37 mouse cellular contexts compared by ENCODE assay signal in genomic region chr14:57791171-57791570, GRCm38 (mm10). TPM values are rescaled to one million over a fixed set of nuclear protein-coding genes. Genes with fewer than 3 reads are reported as not detected.
A peak's percentile ranks its signal among the peaks of the same experiment; 100 is the strongest.
DNase-seq lines count a peak whose midpoint lies in the region; ATAC-seq and TF ChIP-seq lines count a peak whose summit lies in the region.
"Had no signal": no experiment of that assay in that cellular context is flagged by ENCODE, and none has a peak within 500 bp of the region (broad histone marks: within the 10 kb centered on the region; RNA-seq: fewer than 3 reads in every experiment).

No protein-coding gene starts in this region.

- DNase-seq in midbrain, embryonic 11.5 days (ENCODE audit: low spot score, missing footprints), result peak; percentile 14
- no peak for DNase-seq in midbrain, embryonic 14.5 days
- DNase-seq in Muller cell, postnatal 12 days (ENCODE audit: inconsistent ontology term), result peak; percentile 60
- no peak for DNase-seq in left cerebral cortex, postnatal 10 days (ENCODE audit: extremely low spot score in 1 of 2, low spot score in 2 of 2)
- DNase-seq in layer of hippocampus, adult 9-10 months (ENCODE audit: low spot score), result no peak
- DNase-seq: adrenal gland, adult 2 months; adrenal gland, postnatal 14 days; cerebellum, adult 11 months; cerebellum, adult 2 months; cerebellum, adult 9-11 months; cerebellum, postnatal 25 days; gastrocnemius, postnatal 10 days; gastrocnemius, postnatal 36 days; heart, adult 18-20 months; heart, postnatal 14 days; heart, postnatal 4 days; kidney, adult 18-20 months had no signal

- no peak overlapping the region for H3K4me3 ChIP-seq in midbrain, embryonic 11.5 days (ENCODE audit: low read depth, low read length)
- H3K4me3 ChIP-seq in midbrain, embryonic 14.5 days (replicated peaks; ENCODE audit: low read depth, low read length), result no peak overlapping the region
- no peak overlapping the region for H3K4me3 ChIP-seq in embryonic fibroblast, embryonic 13.5 days (ENCODE audit: insufficient read depth, low read length)
- H3K4me3 ChIP-seq: embryonic facial prominence, embryonic 13.5 days; forebrain, embryonic 10.5 days; forebrain, embryonic 13.5 days; heart, embryonic 10.5 days; heart, embryonic 13.5 days had no signal

- intact Hi-C loops in left cerebral cortex, postnatal 10 days (cut with DNase I), result no loop called here

- no peak overlapping the region for H3K27ac ChIP-seq in midbrain, embryonic 11.5 days (ENCODE audit: low read depth, low read length)
- no peak overlapping the region for H3K27ac ChIP-seq in midbrain, embryonic 14.5 days (replicated peaks; ENCODE audit: low read depth, low read length)
- peak overlapping the region; percentile 47; the same call in 1 of the 2 replicates for H3K27ac ChIP-seq in embryonic fibroblast, embryonic 13.5 days (ENCODE audit: insufficient read depth, low read length)
- H3K27ac ChIP-seq: embryonic facial prominence, embryonic 13.5 days; forebrain, embryonic 10.5 days; forebrain, embryonic 13.5 days; heart, embryonic 10.5 days; heart, embryonic 13.5 days; hindbrain, embryonic 14.5 days; hindbrain, postnatal 0 days had no signal

- no peak for TF ChIP-seq POLR2A in embryonic fibroblast, embryonic 13.5 days (IDR thresholded peaks at IDR 0.05; ENCODE audit: low read depth, low read length)

- H3K4me1 ChIP-seq in midbrain, embryonic 11.5 days (ENCODE audit: control insufficient read depth, insufficient read depth, low read length), result no peaks in the 10 kb centered on the region
- H3K4me1 ChIP-seq in midbrain, embryonic 14.5 days (ENCODE audit: control insufficient read depth, insufficient read depth, low read length), result no peaks in the 10 kb centered on the region
- H3K4me1 ChIP-seq in embryonic fibroblast, embryonic 13.5 days (ENCODE audit: control insufficient read depth, insufficient read depth, low read length), result no peaks in the 10 kb centered on the region
- H3K4me1 ChIP-seq: embryonic facial prominence, embryonic 13.5 days; forebrain, embryonic 10.5 days; forebrain, embryonic 13.5 days; heart, embryonic 10.5 days had no signal

- no peaks in the 10 kb centered on the region for H3K27me3 ChIP-seq in midbrain, embryonic 11.5 days (ENCODE audit: control insufficient read depth, insufficient read depth, low read length)
- no peaks in the 10 kb centered on the region for H3K27me3 ChIP-seq in midbrain, embryonic 14.5 days (ENCODE audit: control insufficient read depth, insufficient read depth, low read length)
- H3K27me3 ChIP-seq: embryonic facial prominence, embryonic 13.5 days; forebrain, embryonic 13.5 days; heart, embryonic 13.5 days; Patski had no signal

- no peak for ATAC-seq in midbrain, embryonic 11.5 days (ENCODE audit: low FRiP score)
- ATAC-seq in midbrain, embryonic 14.5 days (ENCODE audit: low FRiP score, low TSS enrichment), result no peak
- no peak for ATAC-seq in monocyte, adult 5-6 weeks (replicated peaks; ENCODE audit: insufficient number of reproducible peaks, low FRiP score, low TSS enrichment, poor library complexity, severe bottlenecking)
- ATAC-seq: CD4-positive, CD25-positive, alpha-beta regulatory T cell, adult 4 months; forebrain, embryonic 13.5 days; forebrain, embryonic 16.5 days; hindbrain, postnatal 0 days; inflammation-experienced regulatory T-cells, adult 6 months; intestine, embryonic 16.5 days; Patski had no signal

- H3K9me3 ChIP-seq in midbrain, embryonic 11.5 days (ENCODE audit: control insufficient read depth, low read length), result no peaks in the 10 kb centered on the region
- H3K9me3 ChIP-seq in midbrain, embryonic 14.5 days (ENCODE audit: control insufficient read depth, low read length), result no peaks in the 10 kb centered on the region
- H3K9me3 ChIP-seq: embryonic facial prominence, embryonic 13.5 days; forebrain, embryonic 10.5 days; forebrain, embryonic 13.5 days; heart, embryonic 10.5 days; heart, embryonic 13.5 days had no signal

- 76% methylated on average over 4 of the region's 4 CpGs for WGBS in midbrain, embryonic 11.5 days
- WGBS in midbrain, embryonic 14.5 days, result 86% methylated on average over 4 of the region's 4 CpGs

- H3K9ac ChIP-seq in midbrain, embryonic 11.5 days (ENCODE audit: low read length), result no peak overlapping the region
- no peak overlapping the region for H3K9ac ChIP-seq in midbrain, embryonic 14.5 days (replicated peaks; ENCODE audit: low read length)
- H3K9ac ChIP-seq: embryonic facial prominence, embryonic 13.5 days; forebrain, embryonic 13.5 days; heart, embryonic 13.5 days; hindbrain, embryonic 14.5 days had no signal

- no peak for TF ChIP-seq CTCF in embryonic fibroblast, embryonic 13.5 days (IDR thresholded peaks at IDR 0.05; ENCODE audit: borderline replicate concordance, insufficient read depth, low read length)

- H3K4me2 ChIP-seq in midbrain, embryonic 11.5 days, result no peak overlapping the region
- no peak overlapping the region for H3K4me2 ChIP-seq in midbrain, embryonic 14.5 days (ENCODE audit: low read length)
- H3K4me2 ChIP-seq: embryonic facial prominence, embryonic 13.5 days; forebrain, embryonic 13.5 days; heart, embryonic 13.5 days; hindbrain, embryonic 14.5 days had no signal

- H3K36me3 ChIP-seq in midbrain, embryonic 11.5 days (ENCODE audit: control insufficient read depth, insufficient read depth, low read length), result no peaks in the 10 kb centered on the region
- no peaks in the 10 kb centered on the region for H3K36me3 ChIP-seq in midbrain, embryonic 14.5 days (ENCODE audit: control insufficient read depth, insufficient read depth, low read length)
- H3K36me3 ChIP-seq: embryonic facial prominence, embryonic 13.5 days; forebrain, embryonic 10.5 days; heart, embryonic 10.5 days; heart, embryonic 13.5 days had no signal

RNA-seq across cellular contexts. Expression of gene Sap18, which starts 6.8 kb away (rescaled TPM):
- 23.6 and 27.9 TPM in 2 replicates for polyA plus RNA-seq in midbrain, embryonic 11.5 days (2014; fragmentation: Nextera tagmentation; extraction: Ambion mirVana)
- 35.6 and 47.9 TPM in 2 replicates for polyA plus RNA-seq in midbrain, embryonic 14.5 days (2014; fragmentation: Nextera tagmentation; extraction: Ambion mirVana)
- polyA plus RNA-seq in embryonic fibroblast, embryonic 13.5 days (2011; ENCODE audit: insufficient read length, low read depth, missing spikeins), result 18.7 and 57.7 TPM in 2 replicates
- total RNA-seq in left cerebral cortex, postnatal 10 days (2021), result 10 to 100 TPM; 33.2 to 69.0 TPM
- 24.4 to 33.4 TPM (median 31.7 TPM) in 3 replicates for total RNA-seq in monocyte, adult 5-6 weeks (2017)

RNA-seq across cellular contexts. Expression of gene Lats2, which starts 33.0 kb away (rescaled TPM):
- polyA plus RNA-seq in midbrain, embryonic 11.5 days (2014; fragmentation: Nextera tagmentation; extraction: Ambion mirVana), result 10.7 and 11.2 TPM in 2 replicates
- 5.4 and 7.1 TPM in 2 replicates for polyA plus RNA-seq in midbrain, embryonic 14.5 days (2014; fragmentation: Nextera tagmentation; extraction: Ambion mirVana)
- 50.8 and 52.7 TPM in 2 replicates for polyA plus RNA-seq in embryonic fibroblast, embryonic 13.5 days (2011; ENCODE audit: insufficient read length, low read depth, missing spikeins)
- 10 to 100 TPM in 1 of 2 experiments, 1 to 10 TPM in 1; 9.6 to 14.4 TPM for total RNA-seq in left cerebral cortex, postnatal 10 days (2021)
- total RNA-seq in monocyte, adult 5-6 weeks (2017), result 68.5 to 76.5 TPM (median 75.4 TPM) in 3 replicates

RNA-seq across cellular contexts. Expression of gene Ska3, which starts 34.8 kb away (rescaled TPM):
- 43.0 and 47.1 TPM in 2 replicates for polyA plus RNA-seq in midbrain, embryonic 11.5 days (2014; fragmentation: Nextera tagmentation; extraction: Ambion mirVana)
- polyA plus RNA-seq in midbrain, embryonic 14.5 days (2014; fragmentation: Nextera tagmentation; extraction: Ambion mirVana), result 4.8 and 8.6 TPM in 2 replicates
- 12.1 and 18.5 TPM in 2 replicates for polyA plus RNA-seq in embryonic fibroblast, embryonic 13.5 days (2011; ENCODE audit: insufficient read length, low read depth, missing spikeins)
- total RNA-seq in left cerebral cortex, postnatal 10 days (2021), result 1 to 10 TPM; 1.8 to 2.1 TPM
- total RNA-seq in monocyte, adult 5-6 weeks (2017), result 0.53 to 4.5 TPM (median 0.97 TPM) in 3 replicates
- total RNA-seq: gastrocnemius, adult 18-20 months had no signal

RNA-seq across cellular contexts. Expression of gene Mrpl57, which starts 34.9 kb away (rescaled TPM):
- 129 and 136 TPM in 2 replicates for polyA plus RNA-seq in midbrain, embryonic 11.5 days (2014; fragmentation: Nextera tagmentation; extraction: Ambion mirVana)
- polyA plus RNA-seq in midbrain, embryonic 14.5 days (2014; fragmentation: Nextera tagmentation; extraction: Ambion mirVana), result 143 and 156 TPM in 2 replicates
- polyA plus RNA-seq in embryonic fibroblast, embryonic 13.5 days (2011; ENCODE audit: insufficient read length, low read depth, missing spikeins), result 47.5 and 52.0 TPM in 2 replicates
- 10 to 100 TPM; 80.9 to 86.9 TPM for total RNA-seq in left cerebral cortex, postnatal 10 days (2021)
- 28.3 to 83.7 TPM (median 43.6 TPM) in 3 replicates for total RNA-seq in monocyte, adult 5-6 weeks (2017)

RNA-seq across cellular contexts. Expression of gene Gm49361, which starts 45.3 kb away (rescaled TPM):
- not detected in 2 replicates for polyA plus RNA-seq in midbrain, embryonic 11.5 days (2014; fragmentation: Nextera tagmentation; extraction: Ambion mirVana)
- polyA plus RNA-seq in midbrain, embryonic 14.5 days (2014; fragmentation: Nextera tagmentation; extraction: Ambion mirVana), result not detected in 2 replicates
- polyA plus RNA-seq in embryonic fibroblast, embryonic 13.5 days (2011; ENCODE audit: insufficient read length, low read depth, missing spikeins), result 0.27 TPM in 1 of 2 replicates, not detected in the other
- under 1 TPM in 1 of 2 experiments, not detected in 1; 0.65 TPM for total RNA-seq in left cerebral cortex, postnatal 10 days (2021)
- total RNA-seq in monocyte, adult 5-6 weeks (2017), result 0.58 TPM in 1 of 3 replicates, not detected in the others
- total RNA-seq: common myeloid progenitor, adult 5-6 weeks; gastrocnemius, postnatal 10 days; MEL had no signal
- polyA plus RNA-seq: adrenal gland, adult 2 months; C2C12; CD4-positive, CD25-positive, alpha-beta regulatory T cell, adult 4 months; cerebellum, adult 2 months; embryonic facial prominence, embryonic 13.5 days; forebrain, embryonic 10.5 days; forebrain, embryonic 13.5 days; forebrain, embryonic 16.5 days; heart, embryonic 10.5 days; heart, embryonic 13.5 days; heart, embryonic 16.5 days; hindbrain, embryonic 11.5 days; hindbrain, embryonic 14.5 days; hindbrain, postnatal 0 days; inflammation-experienced regulatory T-cells, adult 6 months; intestine, embryonic 16.5 days; Patski had no signal

Comparison
In these comparisons a context has a peak if more than half of its experiments do, and no peak if none do; other contexts are left out.
1. DNase-seq: peak in midbrain, embryonic 11.5 days (single experiment) and Muller cell, postnatal 12 days (single experiment); none in midbrain, embryonic 14.5 days (single experiment), left cerebral cortex, postnatal 10 days (0 of 2) and layer of hippocampus, adult 9-10 months (single experiment).